Mouse (Mus musculus): ENCODE results near the gene Jam3. TPM values are rescaled to one million over a fixed set of nuclear protein-coding genes. Genes with fewer than 3 reads are reported as not detected.
"Not testable (repeated sequence)": the region's sequence is repeated elsewhere in the genome, so short reads cannot be mapped to it uniquely, and the experiment has no call there.

Jam3 gene
- total RNA-seq, 2 experiments from 2014 or later = 7.1 to 8.2 TPM

- intact Hi-C loops (cut with DNase I) = no loop called here
- no peak for DNase-seq
Measured at GRCm38 (mm10) chr9:27173646-27174045, 18.4 kb upstream of the Jam3 start.

GRCm38 (mm10) chr9:27172839-27173238 lies 17.6 kb upstream of the Jam3 start:
- DNase-seq = no peak
- intact Hi-C loops (cut with DNase I) = no loop called here

GRCm38 (mm10) chr9:27170726-27171125 lies 15.5 kb upstream of the Jam3 start:
- intact Hi-C loops (cut with DNase I) = no loop called here
- no peak for DNase-seq

- intact Hi-C loops (cut with DNase I) = no loop called here
- DNase-seq = no peak
Measured at GRCm38 (mm10) chr9:27166981-27167380, 11.8 kb upstream of the Jam3 start.

GRCm38 (mm10) chr9:27165596-27165995 lies 10.4 kb upstream of the Jam3 start:
- intact Hi-C loops (cut with DNase I) = no loop called here
- no peak for DNase-seq

GRCm38 (mm10) chr9:27164957-27165356 lies 9.7 kb upstream of the Jam3 start:
- intact Hi-C loops (cut with DNase I) = no loop called here
- no peak for DNase-seq

GRCm38 (mm10) chr9:27163661-27164060 lies 8.4 kb upstream of the Jam3 start:
- intact Hi-C loops (cut with DNase I) = not testable (repeated sequence)

GRCm38 (mm10) chr9:27153861-27154260 lies 1.4 kb downstream of the Jam3 start:
- intact Hi-C loops (cut with DNase I) = no loop called here
- no peak for DNase-seq

More at GRCm38 (mm10) chr9:27163661-27164060, 8.4 kb upstream of the Jam3 start:
- DNase-seq = not testable (repeated sequence)

- intact Hi-C loops (cut with DNase I) = no loop called here
- no peak for DNase-seq
Measured at GRCm38 (mm10) chr9:27149836-27150235, 5.4 kb downstream of the Jam3 start.

- intact Hi-C loops (cut with DNase I) = no loop called here
- DNase-seq = no peak
Measured at GRCm38 (mm10) chr9:27148631-27149471, 6.4 kb downstream of the Jam3 start.

GRCm38 (mm10) chr9:27147946-27148345 lies 7.3 kb downstream of the Jam3 start:
- no peak for DNase-seq
- intact Hi-C loops (cut with DNase I) = no loop called here

- no peak for DNase-seq
- intact Hi-C loops (cut with DNase I) = no loop called here
Measured at GRCm38 (mm10) chr9:27146826-27147225, 8.4 kb downstream of the Jam3 start.

GRCm38 (mm10) chr9:27144996-27145395 lies 10.2 kb downstream of the Jam3 start:
- no peak for DNase-seq
- intact Hi-C loops (cut with DNase I) = no loop called here

GRCm38 (mm10) chr9:27144271-27144840 lies 10.9 kb downstream of the Jam3 start:
- no peak for DNase-seq
- intact Hi-C loops (cut with DNase I) = no loop called here

GRCm38 (mm10) chr9:27140432-27141065 lies 14.7 kb downstream of the Jam3 start:
- intact Hi-C loops (cut with DNase I) = no loop called here
- DNase-seq = no peak

GRCm38 (mm10) chr9:27136651-27137050 lies 18.6 kb downstream of the Jam3 start:
- DNase-seq = no peak
- intact Hi-C loops (cut with DNase I) = no loop called here

GRCm38 (mm10) chr9:27135372-27135771 lies 19.8 kb downstream of the Jam3 start:
- DNase-seq = no peak
- intact Hi-C loops (cut with DNase I) = no loop called here

GRCm38 (mm10) chr9:27134410-27134809 lies 20.8 kb downstream of the Jam3 start:
- no peak for DNase-seq
- intact Hi-C loops (cut with DNase I) = no loop called here

GRCm38 (mm10) chr9:27128629-27129028 lies 26.6 kb downstream of the Jam3 start:
- intact Hi-C loops (cut with DNase I) = no loop called here

GRCm38 (mm10) chr9:27126543-27126942 lies 28.7 kb downstream of the Jam3 start:
- intact Hi-C loops (cut with DNase I) = no loop called here
- no peak for DNase-seq

More at GRCm38 (mm10) chr9:27128629-27129028, 26.6 kb downstream of the Jam3 start:
- no peak for DNase-seq

- no peak for DNase-seq
- intact Hi-C loops (cut with DNase I) = no loop called here
Measured at GRCm38 (mm10) chr9:27125450-27125849, 29.8 kb downstream of the Jam3 start.

GRCm38 (mm10) chr9:27123947-27124346 lies 31.3 kb downstream of the Jam3 start:
- DNase-seq = no peak
- intact Hi-C loops (cut with DNase I) = no loop called here
